Mouse (Mus musculus): ENCODE data around the gene Nup37. TPM values are rescaled to one million over a fixed set of nuclear protein-coding genes. Genes with fewer than 3 reads are reported as not detected.

Nup37 gene
- total RNA-seq, 2 experiments from 2014 or later = 6.2 to 8.9 TPM

- DNase-seq (ENCODE audit: extremely low spot score in 1 of 2, low spot score in 1 of 2) = no peak
Measured at GRCm38 (mm10) chr10:88225421-88225820, 78.6 kb downstream of the Nup37 start.

DNA sequence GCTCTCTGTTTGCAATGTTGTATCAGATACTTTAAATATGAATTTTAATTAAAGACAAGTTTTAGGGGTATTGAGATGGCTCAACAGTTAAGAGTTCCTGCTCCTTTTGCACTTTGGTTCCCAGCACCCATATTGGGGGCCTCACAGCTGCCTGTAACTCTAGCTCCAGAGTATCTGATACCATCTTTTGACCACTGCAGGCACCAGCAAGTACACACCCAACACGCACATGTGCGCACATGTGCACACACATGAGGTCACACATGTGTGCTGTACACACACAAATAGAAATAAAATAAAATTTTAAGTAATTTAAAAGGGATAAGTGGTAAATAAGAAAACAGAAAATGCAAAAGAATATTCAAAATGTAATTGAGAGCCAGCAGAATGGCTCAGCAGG is 81.2 kb downstream of the Nup37 start:
- DNase-seq (ENCODE audit: extremely low spot score in 1 of 2, low spot score in 1 of 2) = no peak

Other genes with a start within 250 kb of the Nup37 start
- not detected for gene Pmch, start 55.9 kb upstream of the Nup37 start, total RNA-seq (2021)
- gene Parpbp, start 51 bp upstream of the Nup37 start, total RNA-seq (2021) = under 1 TPM; 0.74 to 0.80 TPM
- gene Washc3, start 54.1 kb downstream of the Nup37 start, total RNA-seq (2021) = 10 to 100 TPM; 25.5 to 27.1 TPM
- 1 to 10 TPM; 1.1 to 1.5 TPM for gene Dram1, start 232.1 kb downstream of the Nup37 start, total RNA-seq (2021)
- gene Gnptab, start 232.1 kb downstream of the Nup37 start, total RNA-seq (2021) = 10 to 100 TPM; 73.6 to 82.2 TPM

Measured in layer of hippocampus, postnatal 25 days (tissue).